Mouse (Mus musculus): ENCODE data around the gene Tbc1d25.
A peak's percentile ranks its signal among the peaks of the same experiment; 100 is the strongest.

Gene Tbc1d25

GRCm38 (mm10) chrX:8178871-8179270 lies 2.9 kb upstream of the Tbc1d25 start:
- DNase-seq: no peak

- DNase-seq: no peak
These were observed 845 bp downstream of the Tbc1d25 start for GRCm38 (mm10) chrX:8175169-8175503.

GRCm38 (mm10) chrX:8167716-8168647 lies 8.0 kb downstream of the Tbc1d25 start:
- no peak for DNase-seq

- DNase-seq: peak; percentile 12 to 34
These were observed 11.5 kb downstream of the Tbc1d25 start for GRCm38 (mm10) chrX:8164471-8164870.

- DNase-seq: peak; percentile 24 to 28
These were observed 12.9 kb downstream of the Tbc1d25 start for GRCm38 (mm10) chrX:8163076-8163475.

- DNase-seq: peak; percentile 85 to 87
These were observed 30.6 kb downstream of the Tbc1d25 start, which contains the start of gene Rbm3 for GRCm38 (mm10) chrX:8145153-8145991. Gene Rbm3 (minus strand): TSS chrX:8145880.

- DNase-seq: peak; percentile 20 to 29
These were observed 32.2 kb downstream of the Tbc1d25 start for GRCm38 (mm10) chrX:8143750-8144149.

- no peak for DNase-seq
These were observed 33.0 kb downstream of the Tbc1d25 start for GRCm38 (mm10) chrX:8142948-8143347.

- no peak for DNase-seq
These were observed 34.9 kb downstream of the Tbc1d25 start for GRCm38 (mm10) chrX:8141058-8141457.

- DNase-seq: no peak
These were observed 35.5 kb downstream of the Tbc1d25 start for GRCm38 (mm10) chrX:8140446-8140845.

- DNase-seq: no peak
These were observed 36.5 kb downstream of the Tbc1d25 start for GRCm38 (mm10) chrX:8139480-8139879.

GRCm38 (mm10) chrX:8135886-8136285 lies 40.1 kb downstream of the Tbc1d25 start:
- DNase-seq: no peak

- peak; percentile 89 to 90 for DNase-seq
These were observed 43.7 kb downstream of the Tbc1d25 start, which contains the start of gene Wdr13 for GRCm38 (mm10) chrX:8132017-8132976. Gene Wdr13 (minus strand): TSS chrX:8132892.

GRCm38 (mm10) chrX:8131393-8131792 lies 44.6 kb downstream of the Tbc1d25 start:
- no peak for DNase-seq

- no peak for DNase-seq
These were observed 50.7 kb downstream of the Tbc1d25 start for GRCm38 (mm10) chrX:8125235-8125634.

- DNase-seq: peak; percentile 52 to 57
These were observed 52.0 kb downstream of the Tbc1d25 start for GRCm38 (mm10) chrX:8123821-8124470.

- DNase-seq: no peak
These were observed 58.7 kb downstream of the Tbc1d25 start for GRCm38 (mm10) chrX:8117264-8117663.

- DNase-seq: no peak
These were observed 60.7 kb downstream of the Tbc1d25 start for GRCm38 (mm10) chrX:8115275-8115674.

GRCm38 (mm10) chrX:8105019-8105418 lies 71.0 kb downstream of the Tbc1d25 start:
- no peak for DNase-seq

Measured in cerebellum, postnatal 36 days (tissue).